Mouse (Mus musculus): ENCODE measurements around the gene Vmn2r46.
"Not testable (repeated sequence)": the region's sequence is repeated elsewhere in the genome, so short reads cannot be mapped to it uniquely, and the experiment has no call there.

The Vmn2r46 gene

GRCm38 (mm10) chr7:9770471-9770870 lies at the start of gene Vmn2r46:
Gene Vmn2r46, minus strand, starts transcription at chr7:9770571.
- not testable (repeated sequence) for DNase-seq

Data from lung, postnatal 14 days (tissue).